Mouse (Mus musculus) small intestine, adult 2 months (tissue): Measurements from ENCODE around the gene Bub1b.

Experiments
- CTCF ChIP-seq: fragments of 200-500 bp; IDR thresholded peaks from 2 replicates; pipeline ENCODE4 v1.5.1; 2012; ENCODE audit warnings: low read depth, mild to moderate bottlenecking, control low read depth, inconsistent platforms, low read length, moderate library complexity, mixed read lengths; ENCODE audit not compliant: insufficient replicate concordance, insufficient read length; ENCODE audit errors: extremely low read depth
- POLR2A ChIP-seq: fragments of 200-500 bp; IDR thresholded peaks from 2 replicates; pipeline ENCODE4 v1.6.1; 2012; ENCODE audit warnings: low read depth, mild to moderate bottlenecking, control low read depth, inconsistent platforms, low read length, moderate library complexity

GRCm38 (mm10) chr2:118669785-118670184, 71.8 kb downstream of the Bub1b start:
- TF ChIP-seq CTCF (no peak), POLR2A (no peak)
